Mouse (Mus musculus) stomach, embryonic 15.5 days (tissue): Measurements from ENCODE around the gene Ndufs3. TPM values are rescaled to one million over a fixed set of nuclear protein-coding genes. Genes with fewer than 3 reads are reported as not detected.
"Not testable (repeated sequence)": the region's sequence is repeated elsewhere in the genome, so short reads cannot be mapped to it uniquely, and the experiment has no call there.

ENCODE experiments used
- ATAC-seq: fragments of 200-750 bp; cut with Nextera tagmentation; 2 replicates; pipeline ENCODE4 v1.8.0; 2017; ENCODE audit warnings: low read depth, moderate number of reproducible peaks, moderate TSS enrichment; ENCODE audit not compliant: insufficient read depth, low FRiP score
- H3K27ac ChIP-seq: fragments of 300-500 bp; sonication (generic); 2 replicates; pipeline ENCODE4 v1.5.1; 2015; ENCODE audit warnings: mild to moderate bottlenecking, inconsistent platforms
- H3K27me3 ChIP-seq: fragments of 300-500 bp; sonication (generic); replicated peaks from 2 replicates; pipeline ENCODE4 v1.6.1; 2015; ENCODE audit warnings: inconsistent platforms
- H3K36me3 ChIP-seq: fragments of 300-500 bp; sonication (generic); 2 replicates; pipeline ENCODE4 v1.6.1; 2015; ENCODE audit warnings: inconsistent platforms
- H3K4me1 ChIP-seq: fragments of 300-500 bp; sonication (generic); 2 replicates; pipeline ENCODE4 v1.6.1; 2015; ENCODE audit warnings: inconsistent platforms
- H3K4me2 ChIP-seq: fragments of 300-500 bp; sonication (generic); 2 replicates; pipeline ENCODE4 v1.6.1; 2015; ENCODE audit warnings: mild to moderate bottlenecking, inconsistent platforms
- H3K4me3 ChIP-seq: fragments of 300-500 bp; sonication (generic); replicated peaks from 2 replicates; pipeline ENCODE4 v1.5.1; 2015; ENCODE audit warnings: inconsistent platforms
- H3K9ac ChIP-seq: fragments of 300-500 bp; sonication (generic); 2 replicates; pipeline ENCODE4 v1.6.1; 2015; ENCODE audit warnings: inconsistent platforms
- H3K9me3 ChIP-seq: fragments of 300-500 bp; sonication (generic); 2 replicates; pipeline ENCODE4 v1.6.1; 2016; ENCODE audit warnings: inconsistent platforms
- WGBS: fragments of 180-500 bp; shearing (Covaris S2); methylation state at CpG from one replicate; pipeline ENCODE4 v1.1.7; 2015; 5-methylcytosine and 5-hydroxymethylcytosine counted together
- polyA plus RNA-seq: library from polyadenylated mRNA; unstranded; fragments of >200 nt; fragmentation: Nextera tagmentation; extraction: Ambion mirVana; gene quantifications from 2 replicates; pipeline ENCODE4 v1.2.1, GENCODE M21; 2015

Gene Ndufs3
- polyA plus RNA-seq, 1 experiment from 2014 or later, result 211 TPM

DNA sequence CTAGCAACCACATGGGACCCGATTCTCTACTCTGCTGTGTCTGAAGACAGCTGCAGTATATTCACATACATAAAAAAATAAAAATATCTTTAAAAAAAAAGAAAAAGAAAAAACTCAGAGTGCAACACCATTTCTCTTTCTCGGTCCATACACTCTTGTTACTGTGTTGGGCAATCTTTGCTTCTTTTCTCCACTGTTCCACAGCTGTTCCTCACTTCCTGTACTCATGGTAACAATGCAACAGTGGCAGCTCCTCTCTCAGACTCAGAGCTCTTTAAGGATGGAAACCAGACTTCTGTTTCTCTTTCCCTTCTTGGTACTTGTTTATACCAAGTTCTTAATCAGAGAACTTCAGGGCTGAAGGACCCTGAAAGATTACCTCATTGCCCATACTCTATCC lies 1.2 kb downstream of the Ndufs3 start:
- Histone ChIP-seq H3K27me3 (no peaks in the 10 kb centered on the region), H3K27ac (no peak overlapping the region), H3K9ac (peak overlapping the region; percentile 88; the same call in 1 of the 2 replicates), H3K4me2 (peak overlapping the region; percentile 63), H3K4me1 (peaks cover 15% of the 10 kb centered on the region; the same call in 1 of the 2 replicates), H3K9me3 (no peaks in the 10 kb centered on the region), H3K36me3 (peaks cover 10% of the 10 kb centered on the region), H3K4me3 (peak overlapping the region; percentile 97)
- no peak for ATAC-seq
- WGBS, result 66% methylated on average over 2 of the region's 2 CpGs

GRCm38 (mm10) chr2:90894299-90894677 lies 10.3 kb downstream of the Ndufs3 start:
- not testable (repeated sequence) for H3K27ac ChIP-seq, H3K9ac ChIP-seq, ATAC-seq, H3K27me3 ChIP-seq, H3K4me2 ChIP-seq, H3K4me3 ChIP-seq, H3K4me1 ChIP-seq, H3K9me3 ChIP-seq
- H3K36me3 ChIP-seq, result peaks cover 29% of the 10 kb centered on the region
- 87% methylated on average over 3 of the region's 3 CpGs for WGBS

DNA sequence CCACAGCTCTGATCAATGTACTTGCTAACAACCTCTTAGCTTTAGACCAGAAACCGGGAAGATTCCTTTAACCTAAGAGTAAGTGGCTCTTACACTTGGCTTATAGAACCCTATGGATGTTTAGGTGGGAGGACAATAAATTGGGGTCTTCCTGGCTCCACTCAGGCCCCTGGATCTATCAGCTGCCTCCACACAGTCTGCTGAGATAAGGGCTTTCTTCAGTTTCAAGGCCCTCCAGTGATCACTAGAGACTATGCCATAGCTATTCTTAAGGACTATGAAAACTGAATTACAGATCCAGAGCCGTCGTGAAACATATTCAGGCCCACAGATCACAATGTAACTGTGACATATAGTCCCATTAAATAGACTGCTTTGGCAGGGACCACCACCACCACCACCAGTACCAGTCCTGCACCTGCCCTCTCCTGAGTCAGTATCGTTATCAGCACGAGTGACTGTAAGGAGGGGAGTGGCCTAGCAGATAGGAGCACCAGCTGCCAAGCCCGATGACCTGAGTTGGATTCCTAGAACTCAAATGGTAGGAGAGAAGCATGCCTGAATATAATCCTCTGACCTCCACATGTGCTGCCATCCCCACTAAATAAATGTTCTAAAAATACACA lies 10.8 kb downstream of the Ndufs3 start:
- peak; percentile 68; the same call in 1 of the 2 replicates for ATAC-seq
- Histone ChIP-seq H3K9me3 (no peaks in the 10 kb centered on the region), H3K27me3 (peaks cover 8% of the 10 kb centered on the region), H3K27ac (no peak overlapping the region), H3K4me2 (no peak overlapping the region), H3K36me3 (peaks cover 29% of the 10 kb centered on the region), H3K9ac (no peak overlapping the region), H3K4me3 (no peak overlapping the region), H3K4me1 (peaks cover 11% of the 10 kb centered on the region; the same call in 1 of the 2 replicates)
- 73% methylated on average over 6 of the region's 6 CpGs for WGBS

DNA sequence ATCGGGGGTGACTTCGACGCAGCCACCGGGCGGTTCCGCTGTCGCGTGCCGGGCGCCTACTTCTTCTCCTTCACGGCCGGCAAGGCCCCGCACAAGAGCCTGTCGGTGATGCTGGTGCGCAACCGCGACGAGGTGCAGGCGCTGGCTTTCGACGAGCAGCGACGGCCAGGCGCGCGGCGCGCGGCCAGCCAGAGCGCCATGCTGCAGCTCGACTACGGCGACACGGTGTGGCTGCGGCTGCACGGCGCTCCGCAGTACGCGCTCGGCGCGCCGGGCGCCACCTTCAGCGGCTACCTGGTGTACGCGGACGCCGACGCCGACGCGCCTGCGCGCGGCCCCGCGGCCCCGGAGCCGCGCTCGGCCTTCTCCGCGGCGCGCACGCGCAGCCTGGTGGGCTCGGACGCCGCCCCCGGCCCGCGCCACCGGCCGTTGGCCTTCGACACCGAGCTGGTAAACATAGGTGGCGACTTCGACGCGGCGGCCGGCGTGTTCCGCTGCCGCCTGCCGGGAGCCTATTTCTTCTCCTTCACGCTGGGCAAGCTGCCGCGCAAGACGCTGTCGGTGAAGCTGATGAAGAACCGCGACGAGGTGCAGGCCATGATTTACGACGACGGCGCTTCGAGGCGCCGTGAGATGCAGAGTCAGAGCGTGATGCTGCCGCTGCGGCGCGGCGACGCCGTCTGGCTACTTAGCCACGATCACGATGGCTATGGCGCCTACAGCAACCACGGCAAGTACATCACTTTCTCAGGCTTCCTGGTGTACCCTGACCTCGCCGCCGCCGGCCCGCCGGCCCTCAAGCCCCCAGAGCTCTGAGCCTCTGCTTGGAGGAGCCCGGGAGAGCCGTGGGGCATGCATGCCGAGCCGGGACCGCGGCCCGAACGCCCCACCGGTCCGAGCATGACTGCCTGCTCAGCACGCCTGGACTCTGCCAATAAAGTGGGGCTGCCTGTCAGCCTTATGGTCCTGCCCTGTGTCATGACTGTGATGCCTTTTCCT lies 14.8 kb downstream of the Ndufs3 start:
- peak overlapping the region; percentile 33 for H3K9ac ChIP-seq
- 4% methylated on average over 115 of the region's 133 CpGs for WGBS
- H3K9me3 ChIP-seq, result no peaks in the 10 kb centered on the region
- H3K27me3 ChIP-seq, result peaks cover 43% of the 10 kb centered on the region
- H3K4me3 ChIP-seq, result peak overlapping the region; percentile 49
- ATAC-seq, result peak; percentile 72
- H3K4me2 ChIP-seq, result peak overlapping the region; percentile 73
- peaks cover 16% of the 10 kb centered on the region; the same call in 1 of the 2 replicates for H3K4me1 ChIP-seq
- no peak overlapping the region for H3K27ac ChIP-seq
- H3K36me3 ChIP-seq, result 0 out of 2 replicates have a peak, but pooled peaks cover 5% of the 10 kb centered on the region

- no peak for ATAC-seq
- Histone ChIP-seq H3K27me3 (peaks cover 46% of the 10 kb centered on the region), H3K4me2 (no peak overlapping the region), H3K36me3 (no peaks in the 10 kb centered on the region), H3K27ac (no peak overlapping the region), H3K4me1 (peaks cover 16% of the 10 kb centered on the region; the same call in 1 of the 2 replicates), H3K4me3 (no peak overlapping the region), H3K9me3 (no peaks in the 10 kb centered on the region), H3K9ac (no peak overlapping the region)
- 66% methylated on average over 5 of the region's 5 CpGs for whole genome bisulfite sequencing
These were observed 17.0 kb downstream of the Ndufs3 start for GRCm38 (mm10) chr2:90887627-90888026.

DNA sequence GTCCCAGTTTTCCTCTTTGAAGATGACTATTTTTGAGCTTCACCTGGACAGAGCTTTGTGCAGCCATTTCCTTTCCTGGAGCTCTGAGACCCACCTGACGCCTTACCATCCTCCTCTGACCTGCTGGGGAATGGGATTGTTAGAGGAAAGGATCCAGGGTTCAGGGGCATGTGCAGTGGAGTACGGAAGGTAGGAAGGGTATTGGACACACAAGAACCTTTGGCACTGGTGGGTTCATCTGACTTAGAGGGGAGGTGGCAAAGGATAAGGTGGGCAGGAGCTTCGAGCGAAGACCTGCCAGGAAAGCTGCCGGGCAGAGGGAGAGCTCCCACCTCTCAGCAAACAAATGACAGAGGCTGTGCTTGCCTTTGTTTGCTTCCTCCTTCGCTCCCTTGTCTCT lies 18.2 kb downstream of the Ndufs3 start:
- Histone ChIP-seq H3K27ac (no peak overlapping the region), H3K9me3 (no peaks in the 10 kb centered on the region), H3K4me2 (peak overlapping the region; percentile 94; the same call in 1 of the 2 replicates), H3K9ac (no peak overlapping the region), H3K36me3 (no peaks in the 10 kb centered on the region), H3K4me3 (peak overlapping the region; percentile 52; the same call in 1 of the 2 replicates), H3K27me3 (peaks cover 46% of the 10 kb centered on the region), H3K4me1 (peaks cover 16% of the 10 kb centered on the region; the same call in 1 of the 2 replicates)
- ATAC-seq, result no peak
- WGBS, result 27% methylated on average over 6 of the region's 6 CpGs

DNA sequence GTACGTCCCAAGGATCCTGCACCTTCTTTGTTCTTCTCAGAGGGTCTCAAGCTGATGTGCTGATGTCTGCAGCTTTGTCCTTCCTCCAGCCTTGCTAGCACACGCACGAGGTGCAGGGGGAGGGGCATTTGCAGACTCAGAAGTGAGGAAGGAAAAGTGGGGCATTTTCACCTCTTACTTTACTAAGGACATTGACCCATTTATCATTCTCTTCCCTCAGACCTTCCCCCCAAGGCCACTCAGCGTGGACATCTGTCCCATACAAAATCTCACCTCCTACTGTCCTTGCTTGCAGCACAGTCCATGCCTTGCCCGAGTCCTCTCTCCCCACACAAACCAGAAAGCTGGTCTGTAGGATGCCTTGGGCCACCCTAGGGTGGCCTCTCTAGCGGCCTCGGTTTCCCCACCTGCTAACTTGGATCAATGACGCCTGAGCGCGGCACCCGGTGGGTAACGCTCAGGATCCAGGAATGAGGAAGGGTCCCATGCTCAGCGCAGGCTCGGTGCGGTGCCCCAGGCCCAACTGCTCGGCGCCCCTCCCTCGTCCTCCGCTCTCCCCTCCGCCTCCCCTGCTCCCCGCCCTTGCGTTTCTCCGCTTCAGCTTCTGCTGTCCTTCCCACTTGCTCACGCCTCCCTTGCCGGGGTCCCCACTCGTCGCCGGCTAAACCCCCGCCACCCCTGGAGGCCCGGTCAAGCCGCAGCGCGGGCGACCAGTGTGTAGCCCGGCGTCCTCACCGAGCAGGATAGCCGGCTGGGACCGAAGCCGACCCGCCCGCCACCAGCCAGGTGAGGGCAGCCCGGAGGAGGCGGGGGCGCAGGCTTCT lies 19.2 kb downstream of the Ndufs3 start, which contains the start of gene C1qtnf4:
C1qtnf4 (plus strand) TSS at position 643 of the 824 bp plus-strand sequence.
- 2% methylated on average over 45 of the region's 45 CpGs for WGBS
- Histone ChIP-seq H3K4me2 (peak within 1 kb of the TSS; percentile 94), H3K27ac (no peak within 1 kb of the TSS), H3K9me3 (no peaks in the 10 kb centered on the region), H3K36me3 (no peaks in the 10 kb centered on the region), H3K4me3 (peak within 1 kb of the TSS; percentile 52), H3K4me1 (peaks cover 16% of the 10 kb centered on the region; the same call in 1 of the 2 replicates), H3K27me3 (peaks cover 45% of the 10 kb centered on the region), H3K9ac (peak within 1 kb of the TSS; percentile 54)
- ATAC-seq, result 0 out of 2 replicates have a peak, but pooled peaks have one; percentile 33

DNA sequence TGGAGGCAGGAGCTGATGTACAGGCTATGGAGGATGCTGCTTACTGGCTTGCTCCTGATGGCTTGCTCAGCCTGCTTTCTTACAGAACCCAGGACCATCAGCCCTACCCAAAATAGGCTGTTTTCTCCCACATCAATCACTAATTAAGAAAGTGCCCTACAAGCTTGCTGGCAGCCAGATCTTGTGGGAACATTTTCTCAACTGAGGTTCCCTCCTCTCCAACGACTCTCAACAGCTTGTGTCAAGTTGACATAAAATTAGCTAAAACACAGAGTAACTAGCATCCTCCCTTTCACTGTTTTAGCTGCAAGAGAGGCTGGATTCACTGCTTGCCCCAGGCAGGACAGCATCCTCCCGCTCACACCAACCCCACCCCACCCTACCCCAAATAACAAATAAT lies 22.8 kb downstream of the Ndufs3 start:
- Histone ChIP-seq H3K27ac (no peak overlapping the region), H3K27me3 (peaks cover 22% of the 10 kb centered on the region), H3K9me3 (no peaks in the 10 kb centered on the region), H3K4me2 (no peak overlapping the region), H3K9ac (no peak overlapping the region), H3K4me3 (no peak overlapping the region), H3K36me3 (no peaks in the 10 kb centered on the region), H3K4me1 (peaks cover 6% of the 10 kb centered on the region; the same call in 1 of the 2 replicates)
- no peak for ATAC-seq
- 90% methylated on average over 2 of the region's 2 CpGs for WGBS

DNA sequence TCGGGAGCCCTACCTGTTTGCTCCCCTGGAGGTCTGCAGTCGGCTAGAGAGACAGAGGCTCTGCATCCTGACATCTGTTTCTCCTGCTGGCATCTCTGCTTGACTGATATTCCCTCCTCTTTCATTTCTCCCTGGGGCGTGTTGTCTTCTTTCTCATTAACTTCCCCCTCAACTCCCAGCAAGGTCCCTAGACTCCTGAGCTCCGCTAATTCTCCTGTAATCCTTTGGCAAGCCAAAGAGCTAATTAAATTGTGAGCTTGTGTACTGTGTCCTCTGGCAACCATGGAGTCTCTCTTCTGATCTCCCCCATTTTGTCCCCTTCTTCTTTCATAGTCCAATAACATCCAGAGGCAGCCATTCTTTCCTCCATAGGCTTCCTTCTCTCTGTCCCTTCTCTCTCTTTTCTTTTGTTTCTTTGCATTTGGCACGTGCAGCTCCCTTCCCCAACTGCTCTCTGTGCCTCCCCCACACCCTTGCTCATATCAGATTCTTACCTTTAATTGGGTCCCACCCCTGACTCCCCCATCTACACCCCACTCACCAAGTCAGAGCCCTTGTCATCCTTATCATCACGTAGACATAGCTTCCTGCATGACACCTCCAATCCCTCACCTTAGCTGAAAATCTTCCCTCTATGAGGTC lies 24.4 kb downstream of the Ndufs3 start:
- Histone ChIP-seq H3K9ac (no peak overlapping the region), H3K36me3 (no peaks in the 10 kb centered on the region), H3K4me3 (no peak overlapping the region), H3K27me3 (peaks cover 7% of the 10 kb centered on the region; the same call in 1 of the 2 replicates), H3K4me1 (peaks cover under 1% of the 10 kb centered on the region; the same call in 1 of the 2 replicates), H3K9me3 (no peaks in the 10 kb centered on the region), H3K27ac (no peak overlapping the region), H3K4me2 (no peak overlapping the region)
- ATAC-seq, result no peak
- WGBS, result 37% methylated on average over 6 of the region's 6 CpGs

DNA sequence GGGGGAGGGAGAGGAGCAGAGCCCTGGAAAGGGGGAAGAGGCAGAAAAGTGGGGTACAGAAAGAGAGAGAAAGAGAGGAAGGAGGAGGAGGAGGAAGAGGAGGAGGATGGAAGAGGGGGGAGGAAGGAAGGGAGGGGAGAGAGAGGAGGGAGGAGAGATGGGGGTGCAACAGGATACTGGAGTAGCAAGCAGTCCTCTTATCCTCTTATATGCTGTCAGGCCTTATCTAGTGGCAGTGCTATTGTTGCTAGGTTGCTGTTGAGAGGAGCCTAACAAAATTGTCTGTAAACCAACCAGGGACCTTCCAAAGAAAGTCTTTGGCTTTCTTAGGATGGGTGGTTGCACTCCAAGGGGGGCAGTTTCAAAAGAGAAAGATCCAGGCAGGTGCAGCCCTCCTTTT lies 25.2 kb downstream of the Ndufs3 start:
- Histone ChIP-seq H3K36me3 (no peaks in the 10 kb centered on the region), H3K9me3 (no peaks in the 10 kb centered on the region), H3K4me3 (no peak overlapping the region), H3K9ac (no peak overlapping the region), H3K4me1 (no peaks in the 10 kb centered on the region), H3K4me2 (no peak overlapping the region), H3K27ac (no peak overlapping the region), H3K27me3 (no peaks in the 10 kb centered on the region)
- ATAC-seq, result no peak
